Mouse (Mus musculus) erythroblast, embryonic 14.5 days (primary cell): ENCODE measurements at regions not wholly inside any gene's neighbourhood (a gene's known extent, or its start where the extent isn't known, plus 50 kb on each side); places are given as distances from the start of the nearest gene placed in this dataset.
"Not testable (repeated sequence)": the region's sequence is repeated elsewhere in the genome, so short reads cannot be mapped to it uniquely, and the experiment has no call there.

ENCODE experiments used
- H3K27me3 ChIP-seq: 2 replicates; pipeline ENCODE4 v1.6.1; 2012; ENCODE audit warnings: inconsistent platforms; ENCODE audit not compliant: control insufficient read depth
- H3K36me3 ChIP-seq: 2 replicates; pipeline ENCODE4 v1.6.1; 2012; ENCODE audit warnings: mild to moderate bottlenecking, inconsistent platforms; ENCODE audit not compliant: control insufficient read depth
- H3K4me1 ChIP-seq: 2 replicates; pipeline ENCODE4 v1.6.1; 2012; ENCODE audit warnings: inconsistent platforms; ENCODE audit not compliant: control insufficient read depth
- H3K4me3 ChIP-seq: replicated peaks from 2 replicates; pipeline ENCODE3; 2012; ENCODE audit warnings: moderate library complexity, mild to moderate bottlenecking, inconsistent platforms
- H3K9me3 ChIP-seq: 2 replicates; pipeline ENCODE4 v1.6.1; 2012; ENCODE audit warnings: low read length, inconsistent platforms, mixed read lengths; ENCODE audit not compliant: control insufficient read depth
- GATA1 ChIP-seq: IDR thresholded peaks from 2 replicates; pipeline ENCODE4 v1.6.1; 2012; ENCODE audit warnings: low read length, inconsistent platforms, mixed read lengths
- TAL1 ChIP-seq: IDR thresholded peaks from 3 replicates; pipeline ENCODE4 v1.6.1; 2012; ENCODE audit warnings: low read length, inconsistent platforms, mixed read lengths

GRCm38 (mm10) chr19:8496561-8496960 is 91.7 kb upstream of the Slc22a30 start:
- H3K9me3 ChIP-seq, H3K4me1 ChIP-seq, H3K4me3 ChIP-seq, H3K27me3 ChIP-seq: not testable (repeated sequence)
- peaks cover 17% of the 10 kb centered on the region for H3K36me3 ChIP-seq

GRCm38 (mm10) chr19:8497526-8497925 is 92.6 kb upstream of the Slc22a30 start:
- not testable (repeated sequence) for H3K9me3 ChIP-seq, H3K4me3 ChIP-seq, H3K27me3 ChIP-seq, H3K4me1 ChIP-seq
- H3K36me3 ChIP-seq = peaks cover 13% of the 10 kb centered on the region

GRCm38 (mm10) chr19:8517721-8518120 is 73.3 kb upstream of the Slc22a8 start:
- not testable (repeated sequence) for H3K27me3 ChIP-seq, H3K4me1 ChIP-seq, H3K9me3 ChIP-seq, H3K36me3 ChIP-seq
- H3K4me3 ChIP-seq = peak overlapping the region; percentile 74

GRCm38 (mm10) chr19:8518273-8518672 is 72.8 kb upstream of the Slc22a8 start:
- TF ChIP-seq GATA1 = peak; percentile 25; the same call in 1 of the 2 replicates
- TF ChIP-seq TAL1 = no peak
- Histone ChIP-seq H3K4me1 (peaks cover 4% of the 10 kb centered on the region), H3K27me3 (no peaks in the 10 kb centered on the region), H3K36me3 (peaks cover 8% of the 10 kb centered on the region), H3K9me3 (no peaks in the 10 kb centered on the region), H3K4me3 (peak overlapping the region; percentile 74)

GRCm38 (mm10) chr19:8518933-8519332 is 72.1 kb upstream of the Slc22a8 start:
- H3K4me3 ChIP-seq = peak overlapping the region; percentile 74
- not testable (repeated sequence) for H3K27me3 ChIP-seq, H3K9me3 ChIP-seq, H3K36me3 ChIP-seq, H3K4me1 ChIP-seq

GRCm38 (mm10) chr19:8534597-8534996 is 56.5 kb upstream of the Slc22a8 start:
- Histone ChIP-seq H3K27me3 (no peaks in the 10 kb centered on the region), H3K4me1 (no peaks in the 10 kb centered on the region), H3K36me3 (no peaks in the 10 kb centered on the region), H3K4me3 (no peak overlapping the region), H3K9me3 (no peaks in the 10 kb centered on the region)
- TF ChIP-seq TAL1 (no peak), GATA1 (no peak)

- Histone ChIP-seq H3K36me3 (no peaks in the 10 kb centered on the region), H3K4me1 (no peaks in the 10 kb centered on the region), H3K27me3 (no peaks in the 10 kb centered on the region), H3K4me3 (no peak overlapping the region), H3K9me3 (no peaks in the 10 kb centered on the region)
- TF ChIP-seq TAL1 (no peak), GATA1 (no peak)
These were observed 55.0 kb upstream of the Slc22a8 start for GRCm38 (mm10) chr19:8536085-8536484.
